In the genomic region with DNA sequence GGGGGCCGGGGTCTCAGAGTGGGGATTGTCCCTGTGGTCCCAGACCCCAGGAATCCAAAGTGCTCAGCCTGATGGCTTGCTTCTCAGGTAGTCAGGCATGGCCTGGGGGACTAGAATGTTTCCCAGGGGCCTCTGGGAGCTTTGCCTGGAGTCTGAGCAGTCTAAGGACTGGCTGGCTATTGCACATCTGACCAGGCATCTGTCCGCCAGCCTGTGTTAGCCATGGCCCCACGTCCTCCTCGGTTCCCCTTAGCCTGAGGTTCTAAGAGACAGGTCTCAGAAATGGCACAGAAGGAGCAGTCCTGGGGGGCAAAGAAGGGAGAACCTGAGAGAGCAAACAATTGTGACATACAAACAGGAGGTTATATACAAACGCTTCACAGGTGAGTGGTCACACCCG, we compare ENCODE assay signal across 25 mouse cellular contexts.
"Had no signal": no experiment of that assay in that cellular context is flagged by ENCODE, and none has a peak within 500 bp of the region (broad histone marks: within the 10 kb centered on the region; RNA-seq: fewer than 3 reads in every experiment).

No protein-coding gene starts in this region.

- H3K36me3 ChIP-seq: heart, embryonic 13.5 days; heart, embryonic 15.5 days; hindbrain, embryonic 13.5 days; hindbrain, embryonic 15.5 days; kidney, embryonic 15.5 days; limb, embryonic 12.5 days; liver, embryonic 13.5 days; liver, embryonic 15.5 days had no signal

- H3K9me3 ChIP-seq: heart, embryonic 15.5 days; hindbrain, embryonic 13.5 days; hindbrain, embryonic 15.5 days; kidney, embryonic 15.5 days; liver, embryonic 13.5 days; liver, embryonic 15.5 days had no signal

- H3K4me1 ChIP-seq: hindbrain, embryonic 13.5 days; hindbrain, embryonic 15.5 days; limb, embryonic 12.5 days had no signal

- H3K4me3 ChIP-seq: gastrocnemius, adult 2 months; heart, adult 2 months; heart, embryonic 13.5 days; heart, embryonic 15.5 days; hindbrain, embryonic 13.5 days; hindbrain, embryonic 15.5 days; kidney, embryonic 15.5 days; limb, embryonic 12.5 days; liver, embryonic 13.5 days; liver, embryonic 15.5 days had no signal

- H3K27ac ChIP-seq: gastrocnemius, adult 2 months; heart, adult 2 months; heart, embryonic 13.5 days; heart, embryonic 15.5 days; hindbrain, embryonic 13.5 days; hindbrain, embryonic 15.5 days; hindbrain, postnatal 0 days; kidney, embryonic 15.5 days; kidney, postnatal 0 days; limb, embryonic 12.5 days; liver, embryonic 13.5 days; liver, embryonic 15.5 days had no signal

- DNase-seq: gastrocnemius, adult 2 months; gastrocnemius, postnatal 10 days; gastrocnemius, postnatal 25 days; heart, adult 2 months; heart, postnatal 14 days; heart, postnatal 36 days; kidney, adult 11 months; kidney, adult 2 months; kidney, adult 9 months; kidney, postnatal 14 days; kidney, postnatal 36 days; layer of hippocampus, adult 9-11 months; layer of hippocampus, postnatal 36 days; left cerebral cortex, postnatal 4 days; liver; liver, embryonic 13.5 days had no signal

- H3K27me3 ChIP-seq: heart, embryonic 13.5 days; heart, embryonic 15.5 days; hindbrain, embryonic 13.5 days; hindbrain, embryonic 15.5 days; kidney, embryonic 15.5 days; limb, embryonic 12.5 days; liver, embryonic 13.5 days; liver, embryonic 15.5 days had no signal
